Mouse (Mus musculus) E14TG2a.4 (cell line): ENCODE data around the gene Osgin1.

Experiments used
- CTCF ChIP-seq: conservative IDR thresholded peaks from 2 replicates; pipeline ENCODE4 v1.5.1; 2014; ENCODE audit warnings: low read length
- NANOG ChIP-seq: IDR thresholded peaks from 2 replicates; pipeline ENCODE4 v1.6.1; 2014; ENCODE audit warnings: borderline replicate concordance, low read length, mixed read lengths
- POU5F1 ChIP-seq: IDR thresholded peaks from 2 replicates; pipeline ENCODE4 v1.6.1; 2014; ENCODE audit warnings: low read length, borderline replicate concordance

GRCm38 (mm10) chr8:119463709-119464108 lies 29.8 kb downstream of the Osgin1 start:
- TF ChIP-seq CTCF (no peak), POU5F1 (no peak), NANOG (no peak)
